Mouse (Mus musculus): ENCODE measurements around the gene Bysl.
"Not testable (repeated sequence)": the region's sequence is repeated elsewhere in the genome, so short reads cannot be mapped to it uniquely, and the experiment has no call there.

Bysl gene

GRCm38 (mm10) chr17:47610849-47611660, at the start of gene Bysl, which contains the start of the genes Med20 and Gm20517:
Gene Bysl, minus strand, starts transcription at chr17:47611492.
Gene Med20, plus strand, starts transcription at chr17:47611582.
Gene Gm20517, plus strand, starts transcription at chr17:47611589.
- peak; percentile 98 for DNase-seq

GRCm38 (mm10) chr17:47658741-47659243, 47.5 kb upstream of the Bysl start:
- DNase-seq = no peak

DNA sequence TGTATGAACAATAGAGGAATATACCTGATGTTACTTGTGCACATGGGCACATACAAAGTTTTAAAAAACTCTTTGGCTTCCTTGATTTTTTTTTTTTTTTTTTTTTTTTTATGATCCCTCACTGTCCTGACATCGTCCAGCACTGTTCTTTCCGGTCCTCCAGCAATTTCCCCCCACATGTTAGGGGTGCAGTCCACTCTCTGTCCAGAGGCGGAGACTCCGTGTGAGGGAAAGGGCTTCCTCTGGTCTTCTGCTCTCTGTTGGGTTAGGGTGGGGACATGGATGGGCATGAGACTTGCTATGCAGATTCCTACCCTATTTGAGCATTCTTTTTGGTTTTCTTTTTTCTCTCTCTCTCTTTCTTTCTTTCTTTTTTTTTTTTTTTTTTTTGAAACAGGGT, 46.6 kb upstream of the Bysl start:
- DNase-seq = no peak

GRCm38 (mm10) chr17:47655697-47656096, 44.4 kb upstream of the Bysl start:
- DNase-seq = no peak

DNA sequence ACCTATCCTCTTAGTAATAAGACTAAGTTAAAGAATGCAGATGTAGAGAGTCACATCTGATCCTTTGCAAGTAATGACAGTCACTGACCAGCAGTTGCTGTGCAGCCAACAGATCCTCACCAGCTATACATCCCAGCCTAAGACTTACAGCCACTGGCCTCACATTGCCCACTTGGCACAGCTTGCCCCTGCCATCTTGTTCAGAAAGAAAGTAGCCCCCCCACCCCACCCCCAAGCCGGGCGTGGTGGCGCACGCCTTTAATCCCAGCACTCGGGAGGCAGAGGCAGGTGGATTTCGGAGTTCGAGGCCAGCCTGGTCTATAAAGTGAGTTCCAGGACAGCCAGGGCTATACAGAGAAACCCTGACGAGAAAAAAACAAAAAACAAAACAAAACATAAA, 43.1 kb upstream of the Bysl start:
- DNase-seq = not testable (repeated sequence)

- no peak for DNase-seq
Measured at GRCm38 (mm10) chr17:47651953-47652352, 40.7 kb upstream of the Bysl start.

- no peak for DNase-seq
Measured at GRCm38 (mm10) chr17:47648966-47649365, 37.7 kb upstream of the Bysl start.

GRCm38 (mm10) chr17:47646683-47647082, 35.4 kb upstream of the Bysl start:
- DNase-seq = peak; percentile 79

DNA sequence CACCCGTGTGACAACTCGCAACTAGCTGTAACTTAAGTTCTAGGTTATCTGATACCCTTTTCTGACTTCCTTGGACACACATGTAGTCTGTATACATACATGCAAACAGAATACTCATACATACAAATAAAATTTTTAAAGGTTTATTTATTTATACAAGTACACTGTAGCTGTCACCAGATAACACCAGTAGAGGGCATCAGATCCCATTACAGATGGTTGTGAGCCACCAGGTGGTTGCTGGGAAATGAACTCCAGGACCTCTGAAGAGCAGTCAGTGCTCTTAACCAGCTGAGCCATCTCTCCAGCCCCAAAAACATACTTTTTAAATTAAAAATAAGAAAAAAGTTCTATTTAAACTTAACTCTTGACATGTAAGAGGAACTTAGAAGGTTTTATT, 31.7 kb upstream of the Bysl start:
- DNase-seq = no peak

- no peak for DNase-seq
Measured at GRCm38 (mm10) chr17:47633999-47634770, 22.9 kb upstream of the Bysl start.

GRCm38 (mm10) chr17:47632181-47632840, 21.0 kb upstream of the Bysl start:
- DNase-seq = no peak

GRCm38 (mm10) chr17:47630678-47631065, 19.4 kb upstream of the Bysl start, which contains the start of gene Usp49:
Gene Usp49, plus strand, starts transcription at chr17:47630690.
- no peak for DNase-seq

DNA sequence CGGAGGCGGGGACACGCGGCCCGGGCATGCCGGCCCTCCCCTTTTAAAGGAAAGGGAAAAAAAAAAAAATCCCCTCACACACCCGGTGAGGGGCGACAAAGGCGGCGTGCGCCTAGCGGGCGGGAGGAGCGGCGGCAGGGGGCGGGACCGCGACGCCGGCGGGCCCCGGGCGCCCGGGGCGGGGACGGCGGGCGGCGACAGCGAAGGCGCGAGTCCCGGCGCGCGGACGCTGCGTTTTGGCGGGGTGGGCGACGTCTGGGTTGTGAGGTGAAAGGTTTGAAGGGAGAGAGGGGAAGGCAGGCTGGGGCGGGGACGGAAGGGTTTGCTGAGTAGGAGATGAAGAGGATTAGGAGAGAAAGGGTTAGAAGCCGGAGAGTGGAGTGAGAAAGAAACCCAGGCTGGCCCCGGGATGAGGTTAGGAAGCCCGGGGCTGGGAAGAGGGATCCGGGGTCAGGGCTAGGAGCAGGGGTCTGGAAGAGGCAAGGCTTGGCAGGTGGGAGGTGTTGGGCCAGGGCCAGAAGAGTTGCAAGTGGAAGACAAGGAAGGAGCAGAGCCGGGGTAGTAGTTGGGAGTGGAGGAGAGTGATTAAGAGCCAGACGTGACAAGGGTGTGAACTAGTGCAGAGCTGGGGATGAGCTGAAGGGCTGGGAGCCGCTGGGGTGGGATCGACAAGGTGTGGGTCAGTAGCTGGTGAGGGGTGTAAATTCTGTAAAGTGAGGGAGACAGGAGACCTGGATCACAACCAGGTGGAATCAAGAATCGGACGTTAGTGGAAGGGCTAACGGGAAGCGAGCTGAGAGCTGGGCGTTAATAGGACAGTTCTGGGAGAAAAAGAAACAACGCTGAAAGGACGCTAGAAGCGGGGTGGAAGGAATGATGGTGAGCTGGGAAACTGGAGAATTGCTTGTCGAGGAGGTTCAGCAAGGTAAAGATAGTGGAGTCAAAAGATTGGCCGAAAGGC, 18.7 kb upstream of the Bysl start:
- peak; percentile 26 for DNase-seq

DNA sequence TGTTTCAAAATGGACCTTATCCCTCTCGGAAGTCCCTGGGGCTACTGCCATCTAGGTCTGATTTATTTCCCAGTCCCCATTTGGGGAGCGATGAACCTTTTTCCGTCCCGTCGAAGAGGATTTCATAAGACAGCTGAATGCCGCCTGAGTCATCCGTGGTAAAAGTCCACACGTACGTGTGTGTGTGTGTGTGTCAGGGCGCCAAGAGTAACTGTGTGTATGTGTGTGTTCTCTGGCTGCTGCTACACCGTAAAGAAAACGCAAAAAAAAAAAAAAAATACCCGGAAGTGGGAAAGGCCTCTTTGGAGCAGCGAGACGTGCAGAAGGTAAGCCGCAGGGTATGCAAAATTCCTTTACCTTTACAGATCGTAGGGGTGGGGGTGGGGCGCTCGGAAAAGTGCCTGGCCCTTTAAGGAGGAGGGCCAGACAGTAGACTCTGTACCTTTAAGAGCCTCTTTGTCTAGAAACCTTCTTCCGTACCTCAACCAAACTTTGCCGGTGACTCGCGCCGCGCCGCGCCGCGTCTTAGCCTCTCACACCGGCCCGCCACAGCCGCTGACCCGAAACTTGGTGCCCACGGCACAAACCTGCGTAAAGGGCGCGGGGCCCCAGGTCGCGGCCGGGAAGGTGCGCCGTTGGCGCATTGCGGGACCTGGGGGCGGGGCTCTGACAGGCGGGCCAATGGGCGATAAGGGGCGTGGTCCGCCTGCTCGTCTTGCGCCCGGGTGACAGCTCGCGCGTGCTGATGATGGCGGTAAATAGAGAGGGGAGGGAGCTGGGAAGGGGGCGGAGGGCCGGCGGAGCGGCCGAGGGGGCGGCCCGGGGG, 17.8 kb upstream of the Bysl start:
- peak; percentile 95 for DNase-seq

GRCm38 (mm10) chr17:47627791-47628190, 16.5 kb upstream of the Bysl start:
- DNase-seq = no peak

- peak; percentile 27 for DNase-seq
Measured at GRCm38 (mm10) chr17:47626031-47626430, 14.7 kb upstream of the Bysl start.

GRCm38 (mm10) chr17:47625088-47625487, 13.8 kb upstream of the Bysl start:
- DNase-seq = no peak

DNA sequence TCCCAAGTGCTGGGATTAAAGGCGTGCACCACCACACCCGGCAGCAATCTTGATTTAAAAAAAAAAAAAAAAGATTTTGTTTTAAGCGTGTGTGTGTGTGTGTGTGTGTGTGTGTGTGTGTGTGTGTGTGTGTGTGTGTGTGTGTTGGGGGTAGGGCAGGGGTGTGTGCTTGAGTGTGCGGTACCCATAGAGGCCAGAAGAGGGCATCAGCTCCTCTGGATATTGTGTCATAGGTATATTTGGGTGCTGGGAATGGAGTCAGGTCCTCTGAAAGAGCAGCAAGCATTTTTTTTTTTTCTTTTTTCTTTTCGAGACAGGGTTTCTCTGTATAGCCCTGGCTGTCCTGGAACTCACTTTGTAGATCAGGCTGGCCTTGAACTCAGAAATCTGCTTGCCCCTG, 13.3 kb upstream of the Bysl start:
- DNase-seq = not testable (repeated sequence)

DNA sequence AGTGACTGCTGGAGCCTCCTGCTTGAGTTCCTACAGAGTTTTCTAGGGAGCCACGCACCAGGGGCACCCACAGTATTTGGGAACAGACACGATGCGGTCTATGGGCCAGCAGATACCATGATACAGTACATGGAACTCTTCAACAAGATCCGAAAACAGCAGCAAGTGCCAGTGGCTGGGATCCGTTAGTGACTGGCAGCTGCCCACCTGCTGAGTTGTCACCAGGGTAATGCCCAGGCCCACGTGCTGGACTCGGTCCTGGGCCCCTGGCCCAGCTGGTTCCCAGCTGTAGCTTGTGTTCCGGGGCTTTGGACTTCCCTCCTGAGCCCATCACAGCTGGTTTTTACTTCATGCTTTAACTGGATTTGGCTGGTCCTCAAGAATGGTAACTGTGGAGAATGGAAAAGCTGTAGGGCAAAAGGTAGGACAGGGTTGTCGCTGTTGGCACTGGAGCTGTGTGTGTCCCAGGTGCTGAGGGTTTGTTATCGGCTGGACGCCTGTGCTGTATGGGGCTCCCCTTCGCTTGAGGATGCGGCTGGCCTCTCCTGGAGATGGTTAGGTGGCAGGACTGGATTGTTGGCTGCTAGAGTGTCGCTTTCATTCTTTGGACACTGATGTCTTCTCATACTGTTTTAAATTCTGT, 11.7 kb upstream of the Bysl start:
- no peak for DNase-seq

DNA sequence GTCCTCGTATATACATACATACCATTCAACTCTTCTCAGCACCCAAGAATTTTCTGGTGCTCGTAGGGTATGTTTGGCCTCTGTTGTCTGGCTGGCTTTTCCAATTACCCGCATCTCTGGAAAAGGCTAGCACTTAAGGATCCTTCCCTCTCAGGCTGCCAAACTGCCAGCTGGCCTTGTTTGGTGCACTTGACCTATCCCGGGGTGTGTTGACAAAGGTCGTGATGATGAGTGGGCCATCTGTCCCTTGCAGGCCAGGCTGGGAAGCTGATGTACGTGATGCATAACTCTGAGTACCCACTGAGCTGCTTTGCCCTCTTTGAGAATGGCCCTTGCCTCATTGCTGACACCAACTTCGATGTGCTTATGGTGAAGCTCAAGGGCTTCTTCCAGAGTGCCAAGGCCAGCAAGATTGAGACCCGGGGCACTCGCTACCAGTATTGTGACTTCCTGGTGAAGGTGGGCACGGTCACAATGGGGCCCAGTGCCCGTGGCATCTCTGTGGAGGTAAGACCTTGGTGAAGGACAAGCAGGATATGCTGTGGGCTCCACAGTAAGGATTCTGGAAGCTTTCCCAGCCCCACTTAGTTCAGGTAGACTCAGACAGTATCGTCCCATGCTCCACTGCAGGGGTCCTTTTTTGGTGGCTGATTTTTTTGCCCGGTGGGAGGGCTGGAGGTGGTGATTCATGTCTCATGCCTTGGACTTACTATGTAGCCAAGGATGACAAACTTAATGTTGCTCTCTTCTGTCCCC, 7.4 kb upstream of the Bysl start:
- no peak for DNase-seq

Data from lung, postnatal 14 days (tissue).